Comparison of ENCODE assay signal across 30 mouse cellular contexts in genomic region chrX:56662316-56662715, GRCm38 (mm10).
"Had no signal": no experiment of that assay in that cellular context is flagged by ENCODE, and none has a peak within 500 bp of the region (broad histone marks: within the 10 kb centered on the region; RNA-seq: fewer than 3 reads in every experiment).

No protein-coding gene starts in this region.

- H3K4me1 ChIP-seq: limb, embryonic 10.5 days; limb, embryonic 12.5 days; limb, embryonic 15.5 days; liver, embryonic 12.5 days; liver, embryonic 13.5 days; liver, embryonic 15.5 days; lung, embryonic 15.5 days; midbrain, embryonic 15.5 days; neural tube, embryonic 12.5 days had no signal

- H3K4me3 ChIP-seq: limb, embryonic 10.5 days; limb, embryonic 12.5 days; limb, embryonic 13.5 days; limb, embryonic 15.5 days; liver, embryonic 12.5 days; liver, embryonic 13.5 days; liver, embryonic 15.5 days; lung, embryonic 15.5 days; megakaryocyte, embryonic 14.5 days; midbrain, embryonic 10.5 days; midbrain, embryonic 12.5 days; midbrain, embryonic 13.5 days; midbrain, embryonic 15.5 days; myocyte; neural tube, embryonic 12.5 days had no signal

- DNase-seq: left cerebral cortex, postnatal 4 days; liver; liver, embryonic 13.5 days; liver, postnatal 0 days; lung, adult 18-20 months; lung, adult 2 months; lung, embryonic 14.5 days; lung, postnatal 10 days; lung, postnatal 14 days; lung, postnatal 4 days had no signal

- H3K27ac ChIP-seq: limb, embryonic 10.5 days; limb, embryonic 12.5 days; limb, embryonic 13.5 days; limb, embryonic 15.5 days; liver, embryonic 12.5 days; liver, embryonic 13.5 days; liver, embryonic 14.5 days; liver, embryonic 15.5 days; lung, embryonic 15.5 days; macrophage; midbrain, embryonic 12.5 days; midbrain, embryonic 13.5 days; midbrain, embryonic 15.5 days; neural tube, embryonic 12.5 days had no signal

- H3K9ac ChIP-seq: limb, embryonic 12.5 days; limb, embryonic 13.5 days; limb, embryonic 15.5 days; liver, embryonic 12.5 days; liver, embryonic 13.5 days; liver, embryonic 14.5 days; liver, embryonic 15.5 days; liver, postnatal 0 days; lung, embryonic 14.5 days; lung, embryonic 15.5 days; midbrain, embryonic 12.5 days; midbrain, embryonic 13.5 days; midbrain, embryonic 15.5 days; neural tube, embryonic 12.5 days had no signal

- H3K4me2 ChIP-seq: limb, embryonic 12.5 days; limb, embryonic 13.5 days; limb, embryonic 15.5 days; liver, embryonic 11.5 days; liver, embryonic 12.5 days; liver, embryonic 13.5 days; liver, embryonic 15.5 days; lung, embryonic 14.5 days; lung, embryonic 15.5 days; midbrain, embryonic 11.5 days; midbrain, embryonic 12.5 days; midbrain, embryonic 13.5 days; midbrain, embryonic 15.5 days; neural tube, embryonic 12.5 days had no signal

- ATAC-seq: liver, embryonic 12.5 days; liver, postnatal 0 days; lung, postnatal 0 days; midbrain, embryonic 13.5 days; midbrain, embryonic 15.5 days; midbrain, embryonic 16.5 days had no signal

- H3K9me3 ChIP-seq: limb, embryonic 10.5 days; limb, embryonic 12.5 days; limb, embryonic 13.5 days; limb, embryonic 15.5 days; liver, embryonic 12.5 days; liver, embryonic 13.5 days; liver, embryonic 15.5 days; lung, embryonic 15.5 days; megakaryocyte, embryonic 14.5 days; midbrain, embryonic 10.5 days; midbrain, embryonic 12.5 days; midbrain, embryonic 13.5 days; midbrain, embryonic 15.5 days; neural tube, embryonic 12.5 days had no signal

- H3K36me3 ChIP-seq: limb, embryonic 10.5 days; limb, embryonic 12.5 days; limb, embryonic 13.5 days; limb, embryonic 15.5 days; liver, embryonic 12.5 days; liver, embryonic 13.5 days; liver, embryonic 15.5 days; lung, embryonic 15.5 days; midbrain, embryonic 10.5 days; midbrain, embryonic 12.5 days; midbrain, embryonic 13.5 days; midbrain, embryonic 15.5 days; neural tube, embryonic 12.5 days had no signal

- H3K27me3 ChIP-seq: limb, embryonic 12.5 days; limb, embryonic 13.5 days; limb, embryonic 15.5 days; liver, embryonic 12.5 days; liver, embryonic 13.5 days; liver, embryonic 15.5 days; lung, embryonic 15.5 days; midbrain, embryonic 12.5 days; midbrain, embryonic 13.5 days; midbrain, embryonic 15.5 days; neural tube, embryonic 12.5 days had no signal
